Mouse (Mus musculus): Measurements from ENCODE around the gene Gm572.

Gene Gm572

GRCm38 (mm10) chr4:148710446-148710845 lies 67.3 kb downstream of the Gm572 start:
- in situ Hi-C loops (cut with MboI; ENCODE audit: low sequenced_read_pairs): no loop called here

DNA sequence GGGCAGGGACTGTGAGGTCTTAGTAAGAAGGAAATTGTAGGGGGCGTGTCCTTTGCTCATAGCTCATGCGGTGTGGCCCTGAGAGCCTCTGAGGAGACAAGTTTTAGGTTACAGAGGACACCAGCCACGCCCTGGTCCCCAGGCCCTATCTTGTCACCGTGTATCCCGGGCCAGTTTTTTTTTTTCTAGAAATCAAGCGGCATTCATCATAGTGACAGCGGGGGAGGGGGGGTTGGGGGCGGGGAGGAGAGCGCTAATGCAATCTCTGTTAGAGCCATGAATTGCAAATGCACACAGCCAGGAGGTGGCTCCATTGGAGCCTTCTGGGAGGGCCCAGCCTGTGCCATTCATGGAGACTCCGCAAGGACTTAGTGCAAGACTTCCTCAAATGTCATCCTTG lies 68.2 kb downstream of the Gm572 start:
- in situ Hi-C loops (cut with MboI; ENCODE audit: low sequenced_read_pairs): no loop called here

- in situ Hi-C loops (cut with MboI; ENCODE audit: low sequenced_read_pairs): no loop called here
Observed at GRCm38 (mm10) chr4:148712632-148713031, 69.5 kb downstream of the Gm572 start.

- in situ Hi-C loops (cut with MboI; ENCODE audit: low sequenced_read_pairs): no loop called here
Observed at GRCm38 (mm10) chr4:148714064-148714463, 70.9 kb downstream of the Gm572 start.

- in situ Hi-C loops (cut with MboI; ENCODE audit: low sequenced_read_pairs): no loop called here
Observed at GRCm38 (mm10) chr4:148714739-148715138, 71.6 kb downstream of the Gm572 start.

- in situ Hi-C loops (cut with MboI; ENCODE audit: low sequenced_read_pairs): no loop called here
Observed at GRCm38 (mm10) chr4:148715396-148715795, 72.3 kb downstream of the Gm572 start.
